Mouse (Mus musculus): ENCODE measurements around the gene Gm364.

DNA sequence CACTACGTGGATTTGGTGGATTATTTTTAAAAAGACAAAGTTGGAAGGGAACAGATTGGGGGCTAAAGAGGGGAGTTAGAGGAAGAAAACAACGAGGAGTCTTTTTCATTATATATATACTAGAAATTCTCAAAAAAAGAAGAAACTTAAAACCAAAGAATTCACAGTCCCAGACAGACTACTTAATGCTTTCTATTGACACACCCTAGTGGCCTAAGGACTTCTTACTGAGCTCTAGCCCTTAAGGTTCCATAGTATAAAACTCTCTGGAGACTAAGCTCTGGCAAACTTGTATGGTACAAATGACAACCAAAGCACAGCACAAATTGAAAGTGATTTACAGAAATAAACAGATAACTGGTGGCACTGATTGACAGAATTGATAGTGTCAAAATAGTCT, 34.9 kb upstream of the Gm364 start:
- TF ChIP-seq CTCF (IDR thresholded peaks at IDR 0.05; ENCODE audit: borderline replicate concordance, insufficient read depth, low read depth, low read length) (no peak), POLR2A (IDR thresholded peaks at IDR 0.05; ENCODE audit: borderline replicate concordance, insufficient read depth, low read length) (no peak)

Measured in cerebellum, adult 2 months (tissue).